Mouse (Mus musculus) urinary bladder, postnatal 25 days (tissue): ENCODE data around the gene Syt12.

Experiments used
- DNase-seq: peaks from one replicate; pipeline ENCODE4 v3.0.0; 2022; ENCODE audit warnings: low spot score

The Syt12 gene

DNA sequence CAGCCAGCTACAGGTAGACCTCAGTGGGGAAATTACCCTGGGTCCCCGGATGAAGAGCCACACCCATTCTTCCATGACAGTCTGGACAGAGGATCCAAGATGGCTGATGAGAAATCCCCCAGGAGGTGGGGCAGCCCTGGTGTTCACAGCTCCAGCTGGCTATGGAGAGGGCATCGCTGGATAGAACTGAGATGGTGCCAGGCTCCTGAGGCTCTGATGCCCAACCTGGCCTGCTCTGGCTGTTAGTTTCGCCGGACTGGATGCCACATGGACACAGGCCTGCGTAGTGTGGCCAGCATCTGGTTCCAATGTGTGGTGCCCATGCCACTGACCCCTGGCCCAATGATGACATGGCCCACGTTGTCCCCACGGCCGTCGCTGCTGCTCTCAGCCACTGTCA is 29.8 kb downstream of the Syt12 start:
- DNase-seq = no peak

DNA sequence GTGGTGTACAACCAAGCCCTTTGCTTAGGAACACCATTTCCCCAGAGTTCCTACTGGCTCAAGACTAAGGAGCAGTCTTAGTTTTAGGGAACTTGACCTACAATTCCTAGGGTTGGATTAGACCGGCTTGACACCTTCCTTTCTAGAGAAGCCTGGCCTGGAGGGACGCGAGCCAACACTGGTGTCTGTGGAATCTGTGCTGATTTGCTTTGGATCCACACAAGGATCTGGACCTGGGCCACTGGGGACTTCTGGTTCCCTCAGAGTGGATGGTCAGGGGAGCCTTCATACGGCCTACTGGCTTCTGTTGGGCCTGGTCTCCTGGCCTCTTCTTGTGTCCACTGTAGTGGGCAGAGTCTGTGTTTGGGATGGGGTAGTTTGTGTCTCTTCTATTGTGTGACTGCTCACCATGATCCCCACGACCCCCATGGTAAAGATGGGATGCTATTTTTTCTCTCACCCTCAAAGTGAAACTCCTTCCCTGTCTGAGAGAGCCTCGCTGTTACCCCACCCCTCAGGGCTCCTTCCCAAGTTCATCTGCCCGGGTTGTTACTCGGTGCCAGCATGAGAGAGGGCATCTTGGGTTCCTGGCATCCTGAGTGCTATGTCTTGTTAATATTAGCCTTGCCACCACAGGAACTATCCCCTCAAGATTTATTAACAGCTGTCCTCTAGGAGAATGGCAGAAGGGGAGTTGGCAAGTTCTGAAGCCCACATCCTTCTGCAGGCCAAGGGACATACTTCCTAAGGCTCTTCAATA is 30.4 kb downstream of the Syt12 start:
- no peak for DNase-seq

DNA sequence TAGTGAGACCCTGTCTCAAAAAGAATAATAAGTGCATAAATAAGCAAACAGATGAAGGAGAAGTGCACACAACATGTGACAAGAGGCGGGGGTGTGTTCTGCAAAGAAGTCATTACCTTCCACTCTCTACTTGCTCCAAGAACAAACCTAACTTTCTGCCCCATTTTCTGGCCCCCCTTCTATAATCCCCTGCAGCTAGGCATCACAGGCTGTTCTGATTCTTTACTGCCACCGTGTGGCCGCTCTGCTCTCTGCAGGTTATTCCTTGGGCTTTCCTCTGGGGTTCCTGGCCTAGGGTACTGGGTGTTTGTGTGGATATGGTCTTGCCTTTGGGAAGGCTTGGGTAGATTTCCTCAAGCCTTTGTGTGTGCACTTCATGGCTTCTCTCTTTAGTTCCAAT is 34.8 kb downstream of the Syt12 start:
- peak; percentile 71 for DNase-seq

DNA sequence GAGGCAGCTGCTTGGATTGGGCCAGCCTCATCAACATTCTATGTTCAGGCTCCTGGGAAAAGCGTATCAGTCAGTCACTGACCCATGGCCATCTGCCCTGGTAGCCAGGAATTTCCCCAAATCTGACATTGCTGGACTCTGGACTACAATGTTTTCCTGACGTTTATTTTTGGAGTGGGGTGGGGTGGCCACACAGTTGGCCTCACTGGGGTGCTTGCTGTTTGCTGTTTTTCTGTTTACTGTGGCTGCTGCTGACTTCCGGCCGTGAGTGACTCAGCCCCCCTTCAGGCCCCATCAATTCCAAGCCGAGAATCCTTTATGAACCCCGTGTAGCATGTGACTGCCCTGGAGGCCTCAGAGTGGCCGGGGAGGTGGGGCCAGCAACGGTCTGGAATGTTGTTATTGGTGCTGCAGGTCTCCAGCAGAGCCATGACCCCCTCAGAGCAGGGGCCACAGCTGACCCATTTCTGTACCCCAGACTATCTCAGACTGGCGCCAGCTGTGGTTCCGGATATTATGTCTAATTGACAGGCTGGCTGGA is 35.6 kb downstream of the Syt12 start:
- no peak for DNase-seq

DNA sequence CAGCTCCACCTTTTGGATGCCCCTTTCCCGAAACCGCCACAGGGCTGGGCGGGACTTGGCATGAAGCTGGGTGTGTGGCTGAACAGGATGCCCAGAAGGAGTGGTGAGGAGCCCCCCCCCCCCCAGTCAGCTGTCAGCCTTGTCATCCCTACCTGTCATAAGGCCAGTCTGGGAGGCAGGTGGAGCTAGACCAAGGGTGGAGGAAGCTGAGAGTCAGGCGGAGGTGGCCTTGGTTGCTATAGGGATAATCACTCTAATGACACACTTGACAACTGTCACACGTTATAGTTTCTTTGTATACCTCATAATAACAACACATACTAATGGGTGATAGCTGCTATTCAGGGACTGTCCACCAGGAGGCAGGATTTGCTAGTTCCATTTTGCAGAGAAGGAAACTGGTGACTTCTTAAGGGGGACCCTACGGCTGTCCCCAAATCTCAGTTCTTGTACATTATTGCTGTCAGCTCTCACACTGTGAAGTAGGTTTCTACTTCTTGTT is 36.1 kb downstream of the Syt12 start:
- DNase-seq = peak; percentile 38

DNA sequence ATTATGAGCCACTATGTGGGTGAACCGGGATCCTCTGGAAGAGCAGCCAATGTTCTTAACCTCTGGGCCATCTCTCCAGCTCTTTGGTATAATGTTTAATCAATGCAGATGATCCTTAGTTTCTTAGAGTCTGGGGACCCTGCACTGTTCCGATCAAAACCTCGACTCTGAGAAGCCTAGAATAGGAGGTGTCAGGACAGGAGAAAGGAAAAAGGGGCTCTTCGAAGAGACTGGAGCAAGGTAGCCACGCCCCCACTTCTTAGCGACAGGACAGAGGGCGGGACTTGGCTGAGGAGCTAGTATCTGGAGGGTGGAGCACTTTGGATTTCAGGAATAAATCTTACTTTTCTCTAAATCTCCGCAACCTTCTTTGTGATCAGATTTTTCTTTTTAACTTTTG is 37.0 kb downstream of the Syt12 start:
- DNase-seq = peak; percentile 43

DNA sequence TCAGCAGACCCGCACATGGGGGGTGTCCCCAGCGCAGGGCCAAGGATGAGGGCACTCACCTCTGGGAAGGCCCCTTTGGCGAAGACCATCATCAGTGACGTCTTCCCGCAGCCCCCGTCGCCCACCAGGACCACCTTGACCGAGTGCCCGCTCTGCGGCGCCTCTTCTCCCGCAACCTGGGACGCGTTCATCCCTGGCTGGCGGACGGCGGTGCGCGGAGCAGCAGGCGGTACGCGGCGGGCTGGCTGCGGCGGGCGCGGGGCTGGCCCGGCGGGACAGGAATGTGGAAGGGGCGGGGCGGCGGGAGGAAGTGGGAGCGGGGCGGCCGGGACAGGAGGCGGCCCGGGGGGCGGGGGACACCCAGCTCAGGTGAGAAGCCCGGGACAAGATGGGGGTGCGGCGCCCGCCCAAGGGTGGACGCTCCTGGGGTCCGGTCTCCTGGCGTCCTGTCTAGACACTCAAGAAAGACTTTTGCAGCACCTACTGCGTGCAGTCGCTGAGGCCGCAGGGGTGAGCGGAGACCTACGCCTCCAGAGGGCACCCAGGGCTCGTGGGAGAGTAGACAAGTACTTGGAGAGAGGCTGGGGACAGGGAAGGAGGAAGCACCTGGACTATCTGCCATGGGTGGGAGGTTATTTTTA is 38.0 kb downstream of the Syt12 start, which contains the start of gene Rhod:
Gene Rhod, minus strand, starts transcription at position 272 of the 641 bp plus-strand sequence.
- peak; percentile 77 for DNase-seq

DNA sequence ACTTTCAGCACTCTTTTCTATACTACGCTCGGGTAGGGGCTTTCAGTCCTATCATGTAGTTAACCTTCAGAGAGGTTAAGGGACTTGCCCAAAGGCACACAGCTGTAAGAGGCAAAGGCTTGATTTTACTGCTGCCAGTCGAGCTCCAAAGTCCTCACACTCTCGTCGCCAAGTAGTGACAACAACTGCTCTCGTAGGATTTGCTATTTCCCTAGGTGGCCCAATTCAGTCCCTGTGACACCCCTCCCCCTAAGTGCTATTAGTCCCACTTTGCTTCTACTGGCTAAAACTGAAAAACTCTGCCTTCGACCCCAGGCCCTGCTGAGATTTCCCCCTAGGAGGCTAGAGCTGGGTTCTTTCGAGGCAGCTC is 38.5 kb downstream of the Syt12 start:
- DNase-seq = no peak

DNA sequence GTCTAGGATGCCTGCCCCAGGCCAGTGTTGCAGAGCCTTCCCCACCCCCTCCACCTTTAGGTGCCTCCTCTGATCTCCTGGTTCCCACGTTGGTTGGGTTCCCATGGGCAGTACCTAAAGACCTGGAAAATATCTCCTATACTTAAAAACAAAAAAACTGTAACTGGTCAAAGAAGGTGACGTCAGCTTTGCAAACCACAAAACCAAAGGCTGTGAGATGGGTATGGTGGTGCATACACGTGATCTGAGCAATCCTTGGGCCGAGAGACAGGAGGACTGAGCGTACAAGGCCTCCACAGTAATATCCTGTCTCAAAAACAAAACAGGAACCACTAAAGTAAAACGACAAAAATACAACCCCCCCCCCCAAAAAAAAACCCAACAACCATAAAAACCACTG is 39.4 kb downstream of the Syt12 start:
- DNase-seq = no peak

DNA sequence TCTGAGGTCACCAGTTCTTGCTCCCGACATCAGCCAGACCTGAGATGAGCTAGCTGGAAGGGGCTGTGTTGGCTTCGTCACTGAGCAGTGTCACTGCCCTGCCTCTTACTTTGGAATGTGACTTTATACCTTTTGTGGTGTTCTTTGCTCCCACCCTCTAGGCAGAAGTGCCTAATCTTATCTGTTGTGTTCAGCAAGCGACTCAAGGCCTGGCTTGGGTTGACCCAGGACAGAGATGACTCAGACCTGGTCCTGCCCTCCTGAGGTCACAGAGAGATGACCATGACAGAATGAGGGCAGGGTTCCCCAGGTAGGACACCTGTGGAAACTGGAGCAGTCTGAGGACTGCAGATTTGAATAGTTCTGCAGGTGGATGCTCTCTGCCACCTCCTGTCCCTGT is 41.0 kb downstream of the Syt12 start:
- no peak for DNase-seq

DNA sequence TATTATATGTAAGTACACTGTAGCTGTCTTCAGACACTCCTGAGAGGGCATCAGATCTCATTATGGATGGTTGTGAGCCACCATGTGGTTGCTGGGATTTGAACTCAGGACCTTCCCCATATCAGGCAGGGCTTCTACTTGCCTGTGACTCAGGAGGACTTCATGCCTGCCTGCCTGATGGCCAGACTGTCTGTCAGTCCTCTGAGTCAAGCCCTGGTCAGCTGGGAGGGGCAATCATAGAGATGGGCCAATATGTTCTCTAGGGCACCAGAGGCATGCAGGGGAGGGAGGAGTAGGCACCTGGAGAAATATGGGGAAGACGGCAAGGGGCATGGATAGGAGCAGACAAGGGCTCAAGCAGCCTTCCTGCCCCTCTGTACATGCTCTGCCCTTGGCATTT is 42.2 kb downstream of the Syt12 start:
- DNase-seq = no peak

DNA sequence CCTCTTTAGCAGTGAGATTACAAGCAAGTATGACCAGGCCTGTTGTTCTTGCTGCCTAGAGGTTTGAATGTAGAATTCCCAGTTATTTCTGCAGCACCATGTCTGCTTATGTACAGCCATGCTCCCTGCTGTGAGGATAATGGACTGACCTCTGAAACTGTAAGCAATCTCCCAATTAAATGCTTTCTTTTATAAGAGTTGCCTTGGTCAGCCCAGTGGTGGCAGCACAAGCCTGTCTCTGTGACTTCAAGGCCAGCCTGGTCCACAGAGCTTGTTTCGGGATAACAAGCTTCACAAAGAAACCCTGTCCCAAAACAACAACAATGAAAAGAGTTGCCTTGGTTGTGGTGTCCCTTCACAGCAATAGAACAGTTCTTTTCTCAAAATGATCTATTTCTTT is 43.5 kb downstream of the Syt12 start:
- no peak for DNase-seq

DNA sequence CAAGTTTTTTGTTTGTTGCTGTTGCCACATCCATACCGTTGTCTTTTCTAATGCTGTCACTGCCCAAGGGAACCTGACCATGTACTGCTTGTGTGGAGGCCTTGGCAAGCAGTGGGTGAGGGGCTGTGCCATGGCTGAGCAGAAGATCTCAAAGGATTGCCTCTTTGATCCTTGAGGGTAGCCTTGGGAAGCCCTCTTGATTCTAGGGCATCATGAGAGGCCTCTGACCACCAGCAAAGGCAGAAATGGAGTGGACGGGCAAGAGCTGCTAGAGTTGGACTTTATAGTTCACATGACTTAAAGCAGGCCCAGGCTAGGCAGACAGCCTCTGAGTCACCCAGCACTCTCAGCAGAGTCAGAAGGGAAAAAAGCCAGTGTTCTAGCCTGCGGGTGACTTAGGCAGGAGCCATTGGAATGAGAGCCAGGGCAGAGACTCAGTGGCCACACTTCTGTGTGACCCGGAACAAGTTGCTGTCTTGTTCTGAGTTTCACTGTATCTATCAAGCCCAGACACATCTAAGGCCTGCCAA is 47.1 kb downstream of the Syt12 start:
- no peak for DNase-seq

DNA sequence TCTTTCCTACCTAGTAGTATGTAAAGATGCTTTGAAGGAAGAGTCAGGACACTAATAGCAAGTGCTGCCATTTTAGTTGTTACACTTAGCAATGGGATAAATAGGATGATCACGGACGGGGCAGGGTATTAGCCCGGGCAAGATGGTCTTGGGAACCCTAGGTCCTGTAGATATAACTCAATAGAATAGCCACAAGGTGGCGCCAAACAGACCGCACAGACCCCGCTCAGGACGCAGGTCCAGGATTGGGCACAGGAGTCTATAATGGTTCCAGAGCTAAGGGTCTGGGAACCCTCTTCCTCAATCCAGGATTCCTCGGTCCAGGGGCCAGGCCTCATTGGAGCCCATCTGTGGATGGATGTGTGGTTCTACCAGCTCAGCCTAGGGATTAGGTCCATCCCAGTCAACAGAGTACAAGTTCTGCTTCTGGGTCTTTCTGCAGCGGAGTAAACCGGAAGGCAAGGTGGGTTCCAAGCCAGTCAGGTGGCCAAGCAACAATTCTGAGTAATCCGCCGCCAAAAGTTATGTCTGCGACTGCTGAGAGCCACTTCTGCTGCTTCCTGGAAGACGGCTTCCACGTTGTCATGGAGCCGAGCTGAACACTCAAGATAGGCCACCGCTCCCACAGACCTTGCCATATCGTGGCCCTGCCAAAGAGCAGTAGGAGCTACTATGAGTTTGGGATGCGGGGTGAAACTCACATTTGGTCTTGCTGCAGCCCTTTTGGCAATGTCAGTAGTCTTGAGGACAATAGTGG is 51.5 kb downstream of the Syt12 start:
- DNase-seq = peak; percentile 35

DNA sequence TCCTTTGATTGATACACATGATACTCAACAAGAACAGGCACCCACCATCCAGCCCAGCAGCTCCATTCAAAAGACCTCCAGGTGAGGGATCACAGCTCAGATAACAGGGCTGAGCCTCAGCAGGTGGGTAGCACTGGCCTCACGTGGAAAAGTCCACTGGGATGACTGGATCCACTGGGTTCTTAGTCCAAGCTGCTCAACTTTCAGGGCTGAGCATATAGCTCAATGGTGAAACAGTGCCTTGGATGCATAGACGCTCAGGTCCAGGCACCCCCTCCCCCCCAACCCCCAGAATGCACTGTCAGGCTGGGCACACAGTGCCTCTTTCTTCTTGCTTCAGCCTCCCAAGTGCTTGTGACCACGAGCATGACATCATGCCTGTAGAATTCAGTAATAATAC is 54.2 kb downstream of the Syt12 start:
- no peak for DNase-seq

DNA sequence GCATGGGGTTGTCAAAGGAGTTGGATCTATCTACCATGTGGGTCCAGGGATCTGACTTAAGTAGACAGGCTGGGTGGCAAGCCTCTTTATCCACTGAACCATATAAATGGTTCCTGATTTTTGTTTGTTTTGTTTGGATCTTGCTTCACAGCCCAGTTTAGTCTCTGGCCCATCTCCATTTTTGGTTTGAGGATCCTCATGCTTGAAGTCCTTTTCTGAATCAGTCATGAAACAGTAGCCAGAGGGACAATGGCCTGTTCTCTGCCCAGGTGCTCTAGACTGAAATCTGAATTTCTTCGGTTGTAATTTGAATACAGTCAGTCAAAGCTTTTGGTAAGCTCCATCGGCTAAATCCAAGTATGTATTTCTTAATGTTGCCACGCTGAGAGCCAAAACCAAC is 54.7 kb downstream of the Syt12 start:
- DNase-seq = no peak

DNA sequence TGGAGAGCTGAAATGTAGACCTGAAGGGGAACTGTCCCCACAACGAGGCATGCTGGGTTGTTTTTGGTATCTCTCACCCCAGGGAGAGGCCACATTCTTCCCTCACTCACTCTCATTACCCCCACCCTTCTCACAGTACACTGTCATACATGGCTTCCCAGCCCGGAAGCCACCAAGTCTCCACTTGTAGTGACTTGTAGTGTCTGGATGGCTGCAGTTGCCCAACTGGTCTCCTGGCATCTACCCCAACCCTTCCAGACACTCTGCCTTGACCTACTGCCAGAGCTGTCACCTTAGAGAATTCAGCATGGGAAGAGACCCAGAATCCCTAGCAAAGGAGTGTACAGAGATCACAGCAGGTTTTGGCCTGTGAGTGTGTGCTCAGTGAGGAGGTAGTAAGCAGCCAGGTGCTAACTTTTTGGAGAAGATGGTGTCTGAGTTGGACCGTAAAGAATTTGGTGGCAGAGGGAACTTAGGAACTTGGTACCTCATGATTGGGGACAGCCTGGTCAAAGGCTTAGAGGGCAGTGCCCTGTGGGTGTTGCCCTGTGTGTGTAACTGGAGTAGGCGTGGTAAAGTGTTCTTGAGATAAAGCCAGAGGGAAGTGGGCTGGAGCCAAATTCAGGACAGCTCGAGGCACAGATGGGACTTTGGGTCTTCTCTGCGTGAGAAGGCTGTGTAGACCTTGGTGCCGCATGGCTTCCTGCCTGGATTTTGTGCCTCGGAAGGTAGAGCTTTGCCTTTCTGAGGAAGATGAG is 56.9 kb downstream of the Syt12 start:
- DNase-seq = peak; percentile 57

DNA sequence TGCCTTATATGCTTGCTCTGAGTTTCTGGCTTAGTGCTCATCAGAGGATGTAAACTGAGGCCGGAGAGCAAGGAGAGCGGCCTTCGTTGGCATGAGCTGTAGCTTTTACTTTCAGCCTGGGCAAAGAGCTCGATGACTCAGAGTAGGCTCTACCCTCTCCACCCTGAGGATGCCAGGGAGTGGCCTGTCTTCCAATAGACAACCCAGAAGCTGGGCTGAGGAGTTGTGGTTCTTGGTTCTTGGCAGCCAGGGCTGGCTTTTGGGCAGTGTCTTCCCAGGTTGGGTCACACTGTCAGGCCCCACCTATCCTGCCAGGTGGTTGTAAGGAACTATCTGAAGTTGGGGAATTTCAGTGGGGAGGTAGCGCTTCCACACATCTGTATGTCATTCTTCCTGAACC is 57.5 kb downstream of the Syt12 start:
- DNase-seq = no peak

DNA sequence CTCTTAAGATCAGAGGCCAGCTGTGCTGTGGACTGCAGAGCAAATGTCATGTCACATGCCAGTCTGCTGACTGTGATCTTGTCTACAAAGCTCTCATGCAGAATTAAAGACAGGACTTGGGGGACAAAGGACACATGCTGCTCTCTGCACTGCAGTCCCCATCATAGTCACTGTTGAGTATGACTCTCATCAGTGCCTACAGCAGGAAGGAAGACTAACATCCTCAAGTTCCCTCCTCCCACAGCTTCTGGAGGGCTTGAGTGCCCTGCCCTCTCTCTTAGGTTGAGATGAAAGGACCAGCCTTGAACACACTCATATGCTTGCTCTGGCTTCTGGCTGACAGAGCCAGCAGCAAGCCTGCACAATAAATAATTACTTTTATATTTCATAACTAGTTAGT is 59.5 kb downstream of the Syt12 start:
- DNase-seq = no peak

DNA sequence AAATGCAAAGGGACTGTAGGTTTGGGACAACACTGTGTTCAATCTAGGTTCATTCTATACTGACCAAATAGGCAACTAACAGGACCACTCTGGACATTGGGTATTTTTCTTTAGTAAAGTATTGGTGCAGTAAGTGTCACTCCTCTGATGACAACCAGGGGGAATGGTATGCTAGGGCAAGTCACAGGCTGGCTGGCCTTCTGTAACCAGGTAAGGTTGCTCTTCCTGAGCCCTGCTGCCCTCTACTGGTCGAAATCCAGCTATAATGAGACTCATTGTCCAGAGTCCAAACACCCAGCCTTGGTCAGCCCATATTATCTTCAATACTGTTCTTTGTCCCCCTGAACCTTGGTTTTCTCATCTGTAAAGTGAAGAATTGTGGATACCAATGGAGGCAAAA is 60.1 kb downstream of the Syt12 start:
- DNase-seq = peak; percentile 72

DNA sequence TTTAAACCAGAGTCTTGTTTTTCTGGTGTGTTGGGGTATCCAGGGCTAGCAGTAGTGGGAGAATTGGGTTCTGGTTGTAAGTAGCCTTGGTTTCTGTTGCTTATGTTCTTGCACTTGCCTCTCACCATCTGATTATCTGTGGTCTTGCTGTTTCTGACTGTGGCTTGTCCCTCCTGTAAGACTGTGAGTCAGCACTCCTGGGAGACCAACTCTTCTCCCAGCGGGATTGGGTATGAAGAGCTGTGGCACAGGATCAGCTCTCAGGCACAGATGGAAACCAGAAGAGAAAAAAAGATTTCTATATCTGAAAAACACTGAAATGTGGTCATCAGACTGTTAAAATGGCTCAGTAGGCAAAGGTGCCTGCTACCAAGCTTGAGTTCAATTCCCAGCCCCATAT is 62.6 kb downstream of the Syt12 start:
- DNase-seq = no peak

DNA sequence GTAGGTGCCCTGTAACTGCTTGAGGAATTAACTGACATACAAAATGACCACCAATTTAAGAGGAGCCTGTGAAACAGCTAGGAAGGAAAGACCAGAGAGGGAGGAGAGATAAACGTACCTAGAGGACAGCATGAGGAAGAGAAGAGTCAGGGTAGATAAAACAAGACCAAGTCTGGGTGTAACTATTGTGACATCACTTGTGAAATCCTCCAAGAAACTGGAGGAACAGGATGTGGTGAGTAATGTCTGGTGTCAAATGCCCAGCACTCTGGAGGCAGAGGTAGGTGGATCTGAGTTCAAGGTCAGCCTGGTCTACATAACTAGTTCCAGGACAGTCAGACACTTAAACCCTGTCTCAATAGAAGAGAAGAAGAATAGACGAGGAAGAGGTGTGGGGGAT is 68.2 kb downstream of the Syt12 start:
- DNase-seq = no peak
